Mouse (Mus musculus): ENCODE results near the gene Rgs9.

GRCm38 (mm10) chr11:109187631-109188184 is 110.2 kb downstream of the Rgs9 start:
- TF ChIP-seq CTCF (IDR thresholded peaks at IDR 0.05; ENCODE audit: low read depth, low read length) (no peak), EP300 (IDR thresholded peaks at IDR 0.05; ENCODE audit: insufficient read depth, low read depth, low read length) (no peak)

Data from ES-Bruce4 (cell line).